Mouse (Mus musculus): ENCODE measurements at regions not wholly inside any gene's neighbourhood (a gene's known extent, or its start where the extent isn't known, plus 50 kb on each side); places are given as distances from the start of the nearest gene placed in this dataset.

DNA sequence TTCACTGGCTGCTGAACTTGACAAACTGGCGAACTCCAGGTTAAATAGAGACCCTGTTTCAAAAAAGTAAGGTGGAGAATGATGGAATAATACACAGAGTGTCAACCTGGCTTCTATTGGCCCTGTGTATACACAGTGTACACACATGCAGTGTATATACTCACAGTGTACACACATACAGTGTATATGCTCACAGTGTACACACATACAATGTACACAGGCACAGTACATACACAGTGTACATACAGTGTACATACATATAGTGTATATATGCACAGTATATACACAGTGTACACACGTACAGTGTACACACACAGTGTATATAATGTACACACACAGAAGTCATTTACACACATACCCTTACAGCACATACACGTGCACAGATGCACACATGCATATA lies 52.4 kb upstream of the Aldh1b1 start:
- TF ChIP-seq POLR2A (IDR thresholded peaks at IDR 0.05; ENCODE audit: low read depth, low read length) (no peak), CTCF (IDR thresholded peaks at IDR 0.05; ENCODE audit: extremely low read depth, insufficient read length, insufficient replicate concordance, low read depth, low read length) (no peak)
- Histone ChIP-seq H3K4me1 (ENCODE audit: control insufficient read depth, insufficient read depth, insufficient read length, low read length) (no peaks in the 10 kb centered on the region), H3K27ac (ENCODE audit: insufficient read depth, low read depth, low read length) (no peak overlapping the region), H3K27me3 (ENCODE audit: control insufficient read depth, insufficient read depth, low read length) (no peaks in the 10 kb centered on the region), H3K36me3 (ENCODE audit: control insufficient read depth, insufficient read depth, low read length) (no peaks in the 10 kb centered on the region), H3K4me3 (ENCODE audit: low read depth, low read length) (no peak overlapping the region)
- 91% methylated on average over 3 of the region's 3 CpGs for WGBS

DNA sequence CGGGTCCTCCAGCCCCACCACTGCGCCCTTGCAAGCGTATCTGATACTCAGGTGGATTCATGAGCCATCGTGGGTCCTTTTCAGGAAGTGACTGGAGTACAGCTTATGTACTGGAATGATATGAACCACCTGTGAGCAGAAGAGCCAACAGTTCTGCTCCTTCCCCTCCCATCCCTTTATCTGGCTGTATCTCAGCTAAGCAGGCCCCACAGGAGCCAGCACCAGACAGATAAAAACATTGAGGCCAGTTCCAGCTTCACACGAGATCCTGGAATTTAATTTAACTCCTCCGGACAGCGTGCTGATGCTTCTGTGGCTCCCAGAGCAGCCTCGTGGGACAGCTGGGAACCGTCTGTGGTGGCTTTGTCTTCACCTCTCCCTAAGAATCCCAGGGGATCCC lies 53.1 kb upstream of the Aldh1b1 start:
- TF ChIP-seq POLR2A (IDR thresholded peaks at IDR 0.05; ENCODE audit: low read depth, low read length) (no peak), CTCF (IDR thresholded peaks at IDR 0.05; ENCODE audit: extremely low read depth, insufficient read length, insufficient replicate concordance, low read depth, low read length) (no peak)
- H3K36me3 ChIP-seq (ENCODE audit: control insufficient read depth, insufficient read depth, low read length) = no peaks in the 10 kb centered on the region
- no peaks in the 10 kb centered on the region for H3K27me3 ChIP-seq (ENCODE audit: control insufficient read depth, insufficient read depth, low read length)
- no peaks in the 10 kb centered on the region for H3K4me1 ChIP-seq (ENCODE audit: control insufficient read depth, insufficient read depth, insufficient read length, low read length)
- H3K4me3 ChIP-seq (ENCODE audit: low read depth, low read length) = no peak overlapping the region
- 70% methylated on average over 9 of the region's 9 CpGs for WGBS
- H3K27ac ChIP-seq (ENCODE audit: insufficient read depth, low read depth, low read length) = no peak overlapping the region

DNA sequence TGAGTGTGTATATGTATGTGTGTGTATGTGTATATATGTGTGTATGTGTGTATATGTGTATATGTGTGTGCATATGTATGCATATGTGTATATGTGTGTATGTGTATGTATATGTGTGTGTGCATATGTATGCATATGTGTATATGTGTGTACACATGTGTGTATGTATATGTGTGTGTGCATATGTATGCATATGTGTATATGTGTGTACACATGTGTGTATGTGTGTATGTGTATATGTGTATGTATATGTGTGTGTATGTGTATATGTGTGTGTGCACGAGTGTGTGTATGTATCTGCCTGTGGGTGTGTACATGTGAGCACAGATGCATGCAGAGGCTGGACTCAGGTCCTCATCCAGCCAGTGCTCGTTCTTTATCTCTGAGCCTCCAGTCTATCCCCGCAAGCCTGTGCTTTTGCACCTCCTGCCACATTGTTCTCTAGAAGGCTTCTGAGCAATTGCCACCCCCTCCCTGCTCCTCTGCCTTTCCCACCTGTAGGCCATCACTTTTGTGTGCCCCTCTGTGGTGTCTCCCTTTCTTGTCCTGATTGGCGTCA lies 53.9 kb upstream of the Aldh1b1 start:
- 93% methylated on average over 4 of the region's 4 CpGs for WGBS
- H3K4me3 ChIP-seq (ENCODE audit: low read depth, low read length) = no peak overlapping the region
- no peak overlapping the region for H3K27ac ChIP-seq (ENCODE audit: insufficient read depth, low read depth, low read length)
- H3K4me1 ChIP-seq (ENCODE audit: control insufficient read depth, insufficient read depth, insufficient read length, low read length) = no peaks in the 10 kb centered on the region
- H3K27me3 ChIP-seq (ENCODE audit: control insufficient read depth, insufficient read depth, low read length) = no peaks in the 10 kb centered on the region
- no peaks in the 10 kb centered on the region for H3K36me3 ChIP-seq (ENCODE audit: control insufficient read depth, insufficient read depth, low read length)
- no peak for TF ChIP-seq CTCF (IDR thresholded peaks at IDR 0.05; ENCODE audit: extremely low read depth, insufficient read length, insufficient replicate concordance, low read depth, low read length)
- TF ChIP-seq POLR2A (IDR thresholded peaks at IDR 0.05; ENCODE audit: low read depth, low read length) = no peak

DNA sequence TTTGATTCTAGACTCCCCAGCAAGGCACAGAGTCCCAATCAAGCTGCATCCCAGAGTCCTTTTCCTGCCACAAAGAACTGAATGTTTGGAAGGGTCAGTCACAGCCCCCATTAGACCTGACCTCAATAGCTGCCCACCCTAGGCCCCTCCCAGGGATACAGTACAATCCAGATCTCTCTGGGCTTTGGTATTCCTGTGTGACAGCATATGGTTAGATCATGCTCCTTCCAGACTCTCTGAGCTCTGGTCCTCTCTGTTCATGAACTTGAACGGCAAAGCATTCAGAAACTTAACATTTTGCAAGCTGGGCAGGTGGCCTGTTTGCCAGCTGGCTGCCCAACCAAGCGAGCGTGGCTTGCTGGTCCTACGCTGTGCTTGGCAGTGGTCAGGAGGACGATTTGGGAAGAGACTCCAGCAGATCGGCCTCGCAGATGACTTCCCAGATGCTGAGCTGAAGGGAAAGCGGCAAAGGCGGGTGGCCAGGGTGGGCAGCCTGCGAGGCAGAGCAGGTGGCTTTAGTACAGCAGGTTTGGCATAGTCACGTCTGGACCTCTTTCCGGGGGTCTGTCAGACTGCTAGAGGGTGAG lies 58.0 kb upstream of the Aldh1b1 start:
- Histone ChIP-seq H3K4me3 (ENCODE audit: low read depth, low read length) (no peak overlapping the region), H3K27me3 (ENCODE audit: control insufficient read depth, insufficient read depth, low read length) (no peaks in the 10 kb centered on the region), H3K36me3 (ENCODE audit: control insufficient read depth, insufficient read depth, low read length) (no peaks in the 10 kb centered on the region), H3K4me1 (ENCODE audit: control insufficient read depth, insufficient read depth, insufficient read length, low read length) (no peaks in the 10 kb centered on the region), H3K27ac (ENCODE audit: insufficient read depth, low read depth, low read length) (no peak overlapping the region)
- no peak for TF ChIP-seq CTCF (IDR thresholded peaks at IDR 0.05; ENCODE audit: extremely low read depth, insufficient read length, insufficient replicate concordance, low read depth, low read length)
- TF ChIP-seq POLR2A (IDR thresholded peaks at IDR 0.05; ENCODE audit: low read depth, low read length) = no peak
- 85% methylated on average over 12 of the region's 12 CpGs for WGBS

DNA sequence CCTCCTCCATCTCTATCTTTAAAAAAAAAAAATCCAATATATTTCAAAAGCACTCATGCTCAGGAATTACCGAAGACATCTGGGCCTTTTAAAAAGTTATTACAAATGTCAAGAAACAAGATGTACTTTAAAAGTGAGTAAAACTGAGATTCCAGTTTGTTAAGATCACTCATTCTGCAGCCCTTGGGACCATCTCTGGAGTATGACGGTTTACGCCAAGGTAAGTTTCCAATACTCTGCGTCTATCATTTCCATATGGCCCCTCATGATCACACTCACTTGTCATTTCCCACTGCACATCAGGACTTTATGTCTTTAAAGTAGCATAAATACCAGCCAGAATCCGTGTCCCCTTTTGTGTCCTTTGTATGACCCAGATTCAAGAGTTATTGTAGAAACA lies 58.5 kb upstream of the Aldh1b1 start:
- Histone ChIP-seq H3K4me1 (ENCODE audit: control insufficient read depth, insufficient read depth, insufficient read length, low read length) (no peaks in the 10 kb centered on the region), H3K4me3 (ENCODE audit: low read depth, low read length) (no peak overlapping the region), H3K27ac (ENCODE audit: insufficient read depth, low read depth, low read length) (no peak overlapping the region), H3K36me3 (ENCODE audit: control insufficient read depth, insufficient read depth, low read length) (no peaks in the 10 kb centered on the region), H3K27me3 (ENCODE audit: control insufficient read depth, insufficient read depth, low read length) (no peaks in the 10 kb centered on the region)
- WGBS = 82% methylated on average over 5 of the region's 5 CpGs
- no peak for TF ChIP-seq CTCF (IDR thresholded peaks at IDR 0.05; ENCODE audit: extremely low read depth, insufficient read length, insufficient replicate concordance, low read depth, low read length)
- no peak for TF ChIP-seq POLR2A (IDR thresholded peaks at IDR 0.05; ENCODE audit: low read depth, low read length)

DNA sequence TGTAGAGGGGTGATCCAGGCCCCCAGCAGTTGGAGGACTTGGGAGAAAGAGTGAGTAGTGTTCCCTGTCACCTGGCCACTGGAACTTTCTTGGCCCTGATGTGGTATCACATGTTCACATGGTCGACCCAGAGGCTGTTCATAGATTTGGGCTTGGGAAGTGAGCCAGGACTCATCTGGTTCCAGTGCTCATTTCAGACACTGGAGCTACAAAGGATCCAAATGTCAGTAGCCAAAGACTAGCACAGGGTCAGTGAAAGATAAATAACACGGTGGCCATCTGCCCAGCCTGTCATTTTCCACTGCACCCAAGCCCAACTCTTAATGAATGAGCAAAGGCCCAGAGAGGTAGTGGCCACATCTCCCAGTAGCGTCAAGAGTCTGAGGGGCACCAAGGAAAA lies 59.1 kb upstream of the Aldh1b1 start:
- Histone ChIP-seq H3K27me3 (ENCODE audit: control insufficient read depth, insufficient read depth, low read length) (no peaks in the 10 kb centered on the region), H3K36me3 (ENCODE audit: control insufficient read depth, insufficient read depth, low read length) (no peaks in the 10 kb centered on the region), H3K27ac (ENCODE audit: insufficient read depth, low read depth, low read length) (no peak overlapping the region), H3K4me3 (ENCODE audit: low read depth, low read length) (no peak overlapping the region), H3K4me1 (ENCODE audit: control insufficient read depth, insufficient read depth, insufficient read length, low read length) (no peaks in the 10 kb centered on the region)
- 50% methylated on average over 3 of the region's 3 CpGs for WGBS
- TF ChIP-seq CTCF (IDR thresholded peaks at IDR 0.05; ENCODE audit: extremely low read depth, insufficient read length, insufficient replicate concordance, low read depth, low read length) (no peak), POLR2A (IDR thresholded peaks at IDR 0.05; ENCODE audit: low read depth, low read length) (no peak)

DNA sequence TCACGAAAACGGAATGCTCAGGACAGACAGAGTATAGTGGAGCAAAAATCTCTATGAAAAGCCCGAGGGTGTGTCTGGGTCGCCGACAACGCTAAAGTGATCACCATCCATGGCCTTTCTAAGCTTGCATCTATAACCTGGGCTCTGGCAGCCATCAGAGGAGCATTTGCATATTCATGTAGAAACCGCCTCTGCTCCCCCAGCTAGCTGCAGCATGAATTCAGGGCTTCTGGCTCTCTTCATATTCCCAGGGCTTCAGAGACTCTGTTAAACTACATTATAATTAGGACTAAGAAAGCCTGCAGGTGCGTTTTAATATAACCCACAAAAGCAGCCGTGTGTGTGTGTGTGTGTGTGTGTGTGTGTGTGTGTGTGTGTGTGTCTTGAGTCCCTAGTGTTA lies 59.7 kb upstream of the Aldh1b1 start:
- WGBS = 74% methylated on average over 9 of the region's 9 CpGs
- Histone ChIP-seq H3K27ac (ENCODE audit: insufficient read depth, low read depth, low read length) (no peak overlapping the region), H3K4me1 (ENCODE audit: control insufficient read depth, insufficient read depth, insufficient read length, low read length) (no peaks in the 10 kb centered on the region), H3K36me3 (ENCODE audit: control insufficient read depth, insufficient read depth, low read length) (no peaks in the 10 kb centered on the region), H3K4me3 (ENCODE audit: low read depth, low read length) (no peak overlapping the region), H3K27me3 (ENCODE audit: control insufficient read depth, insufficient read depth, low read length) (no peaks in the 10 kb centered on the region)
- no peak for TF ChIP-seq POLR2A (IDR thresholded peaks at IDR 0.05; ENCODE audit: low read depth, low read length)
- TF ChIP-seq CTCF (IDR thresholded peaks at IDR 0.05; ENCODE audit: extremely low read depth, insufficient read length, insufficient replicate concordance, low read depth, low read length) = no peak
